Mouse (Mus musculus): Measurements from ENCODE around the gene Pard3. TPM values are rescaled to one million over a fixed set of nuclear protein-coding genes. Genes with fewer than 3 reads are reported as not detected.

Gene Pard3
- total RNA-seq, 2 experiments from 2014 or later = 16.7 to 21.5 TPM

DNA sequence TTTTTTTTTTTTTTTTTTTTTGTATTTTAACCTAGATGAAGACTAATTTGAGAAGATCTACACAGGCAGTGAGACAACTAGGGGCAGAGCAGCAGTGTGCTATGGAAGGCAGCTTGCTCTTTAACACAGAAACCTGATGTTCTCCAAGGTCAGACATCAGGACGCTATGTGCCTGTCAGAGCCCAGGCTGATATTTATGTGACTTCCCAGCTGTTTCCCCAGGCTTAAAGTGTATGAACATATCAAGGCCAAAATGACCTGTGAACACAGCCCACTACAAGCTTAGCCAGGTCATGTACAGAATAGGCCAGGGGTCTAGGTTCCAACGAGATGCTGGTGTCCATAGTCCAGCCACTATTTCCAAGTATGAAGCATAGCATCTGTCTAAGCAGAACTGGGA lies 482.5 kb downstream of the Pard3 start:
- intact Hi-C loops (cut with DNase I) = no loop called here
- no peak for DNase-seq (ENCODE audit: low spot score in 2 of 2)

- intact Hi-C loops (cut with DNase I) = no loop called here
- no peak for DNase-seq (ENCODE audit: low spot score in 2 of 2)
These were observed 487.2 kb downstream of the Pard3 start for GRCm38 (mm10) chr8:127550928-127551327.

- intact Hi-C loops (cut with DNase I) = no loop called here
- DNase-seq (ENCODE audit: low spot score in 2 of 2) = peak; percentile 8 to 32
These were observed 488.5 kb downstream of the Pard3 start for GRCm38 (mm10) chr8:127552161-127552595.

- no peak for DNase-seq (ENCODE audit: low spot score in 2 of 2)
- intact Hi-C loops (cut with DNase I) = no loop called here
These were observed 489.1 kb downstream of the Pard3 start for GRCm38 (mm10) chr8:127552836-127553235.

- intact Hi-C loops (cut with DNase I) = no loop called here
- no peak for DNase-seq (ENCODE audit: low spot score in 2 of 2)
These were observed 489.9 kb downstream of the Pard3 start for GRCm38 (mm10) chr8:127553582-127553981.

GRCm38 (mm10) chr8:127555795-127556194 lies 492.1 kb downstream of the Pard3 start:
- DNase-seq (ENCODE audit: low spot score in 2 of 2) = no peak
- intact Hi-C loops (cut with DNase I) = no loop called here

- intact Hi-C loops (cut with DNase I) = no loop called here
- no peak for DNase-seq (ENCODE audit: low spot score in 2 of 2)
These were observed 493.3 kb downstream of the Pard3 start for GRCm38 (mm10) chr8:127556964-127557363.

DNA sequence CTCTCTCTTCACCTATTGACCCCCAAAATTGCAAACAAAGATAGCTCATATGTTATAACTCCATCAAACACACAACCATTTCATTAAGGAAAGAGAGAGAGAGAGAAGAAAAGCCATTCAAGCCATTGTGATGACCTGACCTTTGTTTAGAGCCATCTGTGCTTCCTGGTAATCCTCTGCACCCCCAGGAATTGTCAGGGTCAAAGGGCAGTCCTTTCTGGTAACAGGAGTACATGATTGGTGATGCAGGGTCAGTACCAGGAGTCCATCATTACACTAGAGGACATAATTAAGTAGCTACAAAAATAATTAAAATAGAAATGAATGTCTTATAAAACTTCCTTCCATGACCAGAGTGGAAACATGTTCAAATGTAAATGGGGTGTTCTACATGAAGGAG lies 493.9 kb downstream of the Pard3 start:
- no peak for DNase-seq (ENCODE audit: low spot score in 2 of 2)
- intact Hi-C loops (cut with DNase I) = no loop called here

- intact Hi-C loops (cut with DNase I) = no loop called here
- no peak for DNase-seq (ENCODE audit: low spot score in 2 of 2)
These were observed 499.9 kb downstream of the Pard3 start for GRCm38 (mm10) chr8:127563634-127564033.

GRCm38 (mm10) chr8:127564426-127564825 lies 500.7 kb downstream of the Pard3 start:
- intact Hi-C loops (cut with DNase I) = no loop called here
- no peak for DNase-seq (ENCODE audit: low spot score in 2 of 2)

- intact Hi-C loops (cut with DNase I) = no loop called here
- DNase-seq (ENCODE audit: low spot score in 2 of 2) = no peak
These were observed 505.5 kb downstream of the Pard3 start for GRCm38 (mm10) chr8:127569212-127569611.

- intact Hi-C loops (cut with DNase I) = no loop called here
- DNase-seq (ENCODE audit: low spot score in 2 of 2) = no peak
These were observed 506.8 kb downstream of the Pard3 start for GRCm38 (mm10) chr8:127570527-127570926.

- DNase-seq (ENCODE audit: low spot score in 2 of 2) = no peak
- intact Hi-C loops (cut with DNase I) = no loop called here
These were observed 508.8 kb downstream of the Pard3 start for GRCm38 (mm10) chr8:127572493-127572892.

GRCm38 (mm10) chr8:127576657-127577056 lies 513.0 kb downstream of the Pard3 start:
- DNase-seq (ENCODE audit: low spot score in 2 of 2) = no peak
- intact Hi-C loops (cut with DNase I) = no loop called here

DNA sequence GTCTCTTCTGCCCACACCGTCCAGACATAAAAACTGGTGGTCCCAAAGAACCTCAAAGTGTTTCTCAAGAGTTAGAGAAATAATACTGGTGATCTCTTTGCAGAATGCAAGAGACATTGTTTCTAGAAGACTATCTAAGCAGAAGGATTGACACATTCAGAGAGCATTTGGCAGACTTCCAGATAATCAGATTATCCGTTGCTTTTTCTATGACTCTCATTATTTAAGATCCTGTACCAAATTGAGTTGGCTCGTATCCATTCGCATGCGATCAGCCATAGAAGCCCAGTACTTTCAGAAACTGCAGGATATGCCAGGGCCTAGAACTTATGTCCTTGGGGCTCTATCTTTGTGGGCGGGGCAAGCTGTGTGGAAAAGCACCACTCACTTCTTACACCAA lies 514.0 kb downstream of the Pard3 start:
- intact Hi-C loops (cut with DNase I) = no loop called here
- DNase-seq (ENCODE audit: low spot score in 2 of 2) = no peak

DNA sequence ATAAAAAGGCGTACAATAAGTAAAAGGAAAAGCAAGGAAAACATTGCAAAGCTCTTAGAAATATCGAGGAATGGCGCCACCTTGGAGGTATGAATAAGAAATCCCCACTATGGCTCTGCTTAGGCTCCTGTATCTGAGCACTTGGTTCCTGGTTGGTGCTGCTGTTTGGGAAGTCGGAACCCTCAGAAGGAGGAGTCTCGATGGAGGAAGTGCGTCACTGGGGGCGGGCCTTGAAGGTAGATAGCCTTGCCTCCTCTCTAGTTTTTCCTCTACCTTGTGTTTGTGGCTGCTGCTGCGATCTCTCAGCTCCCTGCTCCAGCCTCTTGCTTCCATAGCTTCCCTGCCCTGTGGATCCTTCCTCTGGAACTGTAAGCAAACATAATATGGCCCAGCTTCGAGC lies 515.7 kb downstream of the Pard3 start:
- intact Hi-C loops (cut with DNase I) = no loop called here

GRCm38 (mm10) chr8:127583429-127583828 lies 519.7 kb downstream of the Pard3 start:
- DNase-seq (ENCODE audit: low spot score in 2 of 2) = no peak
- intact Hi-C loops (cut with DNase I) = loop anchor here (10.0 kb wide), 1 partner anchor 911 kb away; no protein-coding TSS in a partner anchor

More for the DNA sequence above, 515.7 kb downstream of the Pard3 start:
- no peak for DNase-seq (ENCODE audit: low spot score in 2 of 2)

DNA sequence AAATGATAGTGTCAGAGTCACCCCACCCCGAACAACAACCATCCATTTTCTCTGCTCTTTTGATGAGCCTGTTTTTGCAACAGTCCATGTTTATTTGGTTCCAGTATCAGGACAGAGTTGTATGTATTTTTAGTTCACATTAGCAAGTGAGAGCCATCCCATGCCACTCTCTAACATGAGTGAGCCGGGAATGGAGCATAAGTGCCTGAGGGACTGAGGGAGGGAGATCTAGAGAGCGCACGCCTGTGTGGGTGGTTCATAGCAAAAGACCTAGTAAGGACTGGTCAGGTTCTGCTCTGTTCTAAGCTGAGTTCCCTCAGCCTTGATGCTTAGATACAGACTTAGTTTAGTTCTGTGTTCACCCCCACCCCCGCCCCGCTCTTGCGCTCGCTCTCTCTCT lies 521.9 kb downstream of the Pard3 start:
- DNase-seq (ENCODE audit: low spot score in 2 of 2) = no peak
- intact Hi-C loops (cut with DNase I) = loop anchor here (10.0 kb wide), 1 partner anchor 909 kb away; no protein-coding TSS in a partner anchor

DNA sequence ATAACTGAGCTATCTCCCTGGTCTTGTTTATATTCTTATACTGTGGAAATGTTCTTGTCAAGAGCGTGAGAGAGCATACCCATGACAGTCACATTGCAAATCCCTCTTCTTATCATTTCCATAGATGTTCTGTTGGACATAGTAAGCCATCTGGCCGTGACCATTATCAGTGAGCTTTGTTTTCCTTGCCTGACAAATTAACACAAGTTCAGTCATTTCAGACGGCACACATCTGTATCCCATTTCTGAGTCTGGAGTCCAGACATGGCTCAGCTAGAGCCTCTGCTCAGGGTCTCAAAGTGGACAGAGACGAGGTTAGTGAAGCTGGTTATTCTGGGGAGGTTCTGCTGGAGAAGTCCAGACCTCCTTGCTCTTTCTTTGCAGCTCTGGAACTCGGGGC lies 523.0 kb downstream of the Pard3 start:
- DNase-seq (ENCODE audit: low spot score in 2 of 2) = no peak
- intact Hi-C loops (cut with DNase I) = loop anchor here (10.0 kb wide), 1 partner anchor 908 kb away; no protein-coding TSS in a partner anchor

DNA sequence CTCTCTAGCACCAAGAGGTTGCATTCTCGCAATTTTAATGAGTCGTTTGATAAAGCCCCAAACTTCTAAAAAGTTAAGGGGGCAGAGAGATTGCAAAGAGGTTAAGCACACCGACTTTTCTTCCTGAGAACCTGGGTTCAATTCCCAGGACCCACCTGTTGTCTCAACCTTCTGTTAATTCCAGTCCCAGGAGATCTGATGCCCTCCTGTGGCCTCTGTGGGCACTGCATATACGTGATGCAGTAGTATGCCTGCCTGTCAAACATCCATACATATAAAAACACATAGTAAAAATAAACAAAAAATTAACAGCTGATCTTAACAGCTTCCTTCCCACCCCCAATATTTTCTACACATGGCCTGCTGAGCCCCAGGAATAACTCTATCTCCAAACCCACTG lies 524.6 kb downstream of the Pard3 start:
- intact Hi-C loops (cut with DNase I) = loop anchor here (10.0 kb wide), 1 partner anchor 906 kb away; no protein-coding TSS in a partner anchor
- no peak for DNase-seq (ENCODE audit: low spot score in 2 of 2)

GRCm38 (mm10) chr8:127589291-127589690 lies 525.6 kb downstream of the Pard3 start:
- peak in 1 of 2 experiments; percentile 21 for DNase-seq (ENCODE audit: low spot score in 2 of 2)
- intact Hi-C loops (cut with DNase I) = loop anchor here (10.0 kb wide), 1 partner anchor 906 kb away; no protein-coding TSS in a partner anchor

GRCm38 (mm10) chr8:127590674-127591186 lies 527.0 kb downstream of the Pard3 start:
- intact Hi-C loops (cut with DNase I) = loop anchor here (5.0 kb wide), 1 partner anchor 767 kb away; the partner anchor contains the start of gene Nrp1
- DNase-seq (ENCODE audit: low spot score in 2 of 2) = no peak

Measured in left cerebral cortex, postnatal 36 days (tissue).